Mouse (Mus musculus) heart, adult 2 months (tissue): ENCODE data around the gene Rap1gap2.

Experiments used
- CTCF ChIP-seq: fragments of 200-600 bp; IDR thresholded peaks from 2 replicates; pipeline ENCODE4 v1.8.1; 2022; ENCODE audit warnings: antibody characterized with exemption, mild to moderate bottlenecking, moderate library complexity
- EP300 ChIP-seq: fragments of 200-500 bp; IDR thresholded peaks from 2 replicates; pipeline ENCODE4 v1.6.1; 2011; ENCODE audit warnings: low read depth, low read length, control low read depth; ENCODE audit not compliant: insufficient read depth
- POLR2A ChIP-seq: fragments of 200-500 bp; IDR thresholded peaks from 2 replicates; pipeline ENCODE4 v1.6.1; 2011; ENCODE audit warnings: mild to moderate bottlenecking, low read depth, low read length, control low read depth; ENCODE audit not compliant: insufficient read depth

DNA sequence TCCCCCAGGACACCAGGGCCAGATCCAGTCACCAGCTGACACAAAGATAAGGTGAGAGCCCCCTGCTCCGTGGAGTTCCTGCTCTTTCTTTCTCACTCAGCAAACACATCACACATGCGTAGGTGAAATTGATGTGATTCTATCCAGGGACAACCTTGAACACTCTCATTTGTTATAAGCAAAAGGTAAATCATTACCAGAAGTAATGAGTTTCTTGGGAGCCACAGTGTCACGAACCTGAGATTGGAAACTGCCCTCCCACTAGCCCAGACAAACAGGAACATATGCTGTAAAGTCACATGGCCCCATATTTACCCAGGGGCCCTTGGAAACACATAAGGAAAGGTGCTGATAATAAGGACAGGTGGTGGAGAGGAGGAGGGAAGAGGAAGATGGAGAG lies 122.8 kb downstream of the Rap1gap2 start:
- TF ChIP-seq POLR2A (no peak), CTCF (no peak), EP300 (no peak)
